Mouse (Mus musculus): ENCODE results near the gene Gm10643. TPM values are rescaled to one million over a fixed set of nuclear protein-coding genes. Genes with fewer than 3 reads are reported as not detected.

Gm10643 gene
- polyA plus RNA-seq, 1 experiment = 2.1 TPM

DNA sequence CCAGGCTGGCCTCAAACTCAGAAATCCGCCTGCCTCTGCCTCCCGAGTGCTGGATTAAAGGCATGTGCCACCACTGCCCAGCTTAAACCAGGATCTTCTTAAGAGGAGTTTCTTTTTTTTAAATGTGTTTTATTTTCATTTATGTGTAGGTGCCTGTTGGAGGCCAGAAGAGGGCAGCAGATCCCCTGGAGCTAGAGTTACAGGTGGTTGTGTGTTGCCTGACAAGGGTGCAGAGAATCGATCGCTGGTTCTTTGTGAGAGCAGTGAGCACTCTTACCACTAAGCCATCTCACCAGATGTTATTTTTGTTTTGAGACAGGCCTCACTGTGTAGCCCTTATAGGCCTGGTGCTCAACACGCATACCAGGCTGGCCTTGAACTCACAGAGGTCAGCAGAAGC lies 49.1 kb downstream of the Gm10643 start:
- Histone ChIP-seq H3K27ac (ENCODE audit: insufficient read depth, low read length) (no peak overlapping the region), H3K4me1 (ENCODE audit: control insufficient read depth, insufficient read depth, low read length) (0 out of 2 replicates have a peak, but pooled peaks cover 3% of the 10 kb centered on the region), H3K27me3 (ENCODE audit: control insufficient read depth, insufficient read depth, low read length) (peaks cover 3% of the 10 kb centered on the region; the same call in 1 of the 2 replicates), H3K4me3 (replicated peaks; ENCODE audit: insufficient read depth, low read depth, low read length) (no peak overlapping the region)
- TF ChIP-seq POLR2A (IDR thresholded peaks at IDR 0.05; ENCODE audit: borderline replicate concordance, insufficient read depth, low read length) (no peak), CTCF (IDR thresholded peaks at IDR 0.05; ENCODE audit: borderline replicate concordance, insufficient read depth, low read depth, low read length) (no peak)
- DNase-seq = no peak
- WGBS = 96% methylated on average over 5 of the region's 5 CpGs

Other genes with a start within 250 kb of the Gm10643 start
- 164 and 184 TPM in 2 replicates for gene Adgrl1, start 165.0 kb downstream of the Gm10643 start, polyA plus RNA-seq (2012; rRNA removed)
- 0.56 and 0.74 TPM in 2 replicates for gene Gm10644, start 109.9 kb downstream of the Gm10643 start, polyA plus RNA-seq (2012; rRNA removed)
- 2.0 and 2.5 TPM in 2 replicates for gene Asf1b, start 109.6 kb downstream of the Gm10643 start, polyA plus RNA-seq (2012; rRNA removed)
- gene Prkaca, start 92.1 kb downstream of the Gm10643 start, polyA plus RNA-seq (2012; rRNA removed) = 235 and 256 TPM in 2 replicates
- gene Samd1, start 67.5 kb downstream of the Gm10643 start, polyA plus RNA-seq (2012; rRNA removed) = 50.5 and 55.1 TPM in 2 replicates
- 0.11 and 0.14 TPM in 2 replicates for gene 1700067K01Rik, start 63.6 kb downstream of the Gm10643 start, polyA plus RNA-seq (2012; rRNA removed)
- gene 2210011C24Rik, start 53.0 kb downstream of the Gm10643 start, polyA plus RNA-seq (2012; rRNA removed) = 4.6 and 7.8 TPM in 2 replicates
- gene Palm3, start 43.7 kb downstream of the Gm10643 start, polyA plus RNA-seq (2012; rRNA removed) = 2.8 and 4.1 TPM in 2 replicates
- gene Il27ra, start 22.5 kb downstream of the Gm10643 start, polyA plus RNA-seq (2012; rRNA removed) = 0.17 and 0.21 TPM in 2 replicates
- gene Rln3, start 20.1 kb downstream of the Gm10643 start, polyA plus RNA-seq (2012; rRNA removed) = 2.6 and 7.4 TPM in 2 replicates
- gene Rfx1, start 1.7 kb upstream of the Gm10643 start, polyA plus RNA-seq (2012; rRNA removed) = 27.2 and 27.8 TPM in 2 replicates
- gene Dcaf15, start 39.6 kb upstream of the Gm10643 start, polyA plus RNA-seq (2012; rRNA removed) = 39.0 and 44.7 TPM in 2 replicates
- gene Podnl1, start 60.9 kb upstream of the Gm10643 start, polyA plus RNA-seq (2012; rRNA removed) = 0.14 and 0.20 TPM in 2 replicates
- 40.4 and 45.1 TPM in 2 replicates for gene Cc2d1a, start 82.8 kb upstream of the Gm10643 start, polyA plus RNA-seq (2012; rRNA removed)
- gene 4930432K21Rik, start 82.9 kb upstream of the Gm10643 start, polyA plus RNA-seq (2012; rRNA removed) = 2.7 and 3.2 TPM in 2 replicates
- gene Nanos3, start 120.1 kb upstream of the Gm10643 start, polyA plus RNA-seq (2012; rRNA removed) = 2.3 and 2.8 TPM in 2 replicates
- gene Zswim4, start 171.9 kb upstream of the Gm10643 start, polyA plus RNA-seq (2012; rRNA removed) = 14.0 TPM in 2 replicates
- 210 and 226 TPM in 2 replicates for gene D8Ertd738e, start 184.6 kb upstream of the Gm10643 start, polyA plus RNA-seq (2012; rRNA removed)
- gene Mri1, start 192.2 kb upstream of the Gm10643 start, polyA plus RNA-seq (2012; rRNA removed) = 32.9 and 35.5 TPM in 2 replicates
- gene Ccdc130, start 205.2 kb upstream of the Gm10643 start, polyA plus RNA-seq (2012; rRNA removed) = 39.1 and 43.1 TPM in 2 replicates